Mouse (Mus musculus) stomach, postnatal 0 days (tissue): ENCODE measurements around the gene Pa2g4.

Source experiments
- CTCF ChIP-seq: IDR thresholded peaks from 2 replicates; pipeline ENCODE4 v1.5.1; 2016; ENCODE audit warnings: antibody characterized with exemption, low read depth, mild to moderate bottlenecking, moderate library complexity
- EP300 ChIP-seq: optimal IDR thresholded peaks from 2 replicates; pipeline ENCODE3; 2016; ENCODE audit warnings: antibody characterized with exemption

- TF ChIP-seq CTCF (0 out of 2 replicates have a peak, but pooled peaks have one; percentile 17), EP300 (no peak)
These were observed 490 bp downstream of the Pa2g4 start for GRCm38 (mm10) chr10:128565206-128565787.
